Mouse (Mus musculus): ENCODE measurements around the gene Notch2.

Gene Notch2

DNA sequence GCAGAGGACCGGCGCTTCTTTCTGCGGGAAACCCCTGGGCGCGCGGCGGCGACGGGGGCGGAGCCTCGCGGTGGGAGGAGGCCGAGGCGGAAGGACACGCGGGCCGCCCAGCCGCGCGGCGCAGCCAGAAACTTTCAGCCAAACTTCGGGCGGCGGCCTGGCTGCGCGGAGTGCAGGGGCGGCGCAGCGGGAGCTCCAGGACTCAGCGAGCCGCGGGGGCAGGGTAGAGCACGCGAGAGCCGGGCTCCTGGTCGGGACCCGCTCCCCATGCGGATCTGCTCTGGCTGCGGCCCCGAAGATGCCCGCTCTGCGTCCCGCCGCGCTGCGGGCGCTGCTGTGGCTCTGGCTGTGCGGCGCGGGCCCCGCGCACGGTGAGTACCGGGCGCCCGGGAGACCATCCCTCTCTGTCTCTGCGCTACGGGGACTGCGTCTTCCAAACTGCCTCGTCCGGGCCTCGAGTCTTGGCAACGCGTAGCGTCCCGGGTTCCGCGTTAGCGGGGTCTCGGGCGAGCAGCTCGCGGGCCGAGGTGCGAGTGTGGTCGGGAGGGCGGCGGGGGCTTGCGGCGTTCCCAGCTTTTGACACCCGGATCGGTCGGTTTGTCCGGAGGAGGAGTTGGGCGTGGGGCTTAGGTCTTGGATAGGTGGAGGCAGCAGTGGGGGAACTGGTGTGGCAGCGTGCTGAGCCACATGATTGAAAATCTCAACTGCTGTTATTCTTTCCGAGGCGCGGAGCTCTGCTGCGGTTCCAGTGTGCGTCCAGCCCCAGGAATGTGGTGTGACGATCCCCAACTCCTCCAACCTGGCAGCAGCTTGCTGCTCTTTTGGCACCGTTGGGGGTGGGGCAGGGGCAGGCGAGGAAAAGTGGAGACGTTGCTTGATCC is at the start of gene Notch2:
TSS of gene Notch2 (plus strand) at position 127 of the 881 bp plus-strand sequence.
- DNase-seq = peak; percentile 98

DNA sequence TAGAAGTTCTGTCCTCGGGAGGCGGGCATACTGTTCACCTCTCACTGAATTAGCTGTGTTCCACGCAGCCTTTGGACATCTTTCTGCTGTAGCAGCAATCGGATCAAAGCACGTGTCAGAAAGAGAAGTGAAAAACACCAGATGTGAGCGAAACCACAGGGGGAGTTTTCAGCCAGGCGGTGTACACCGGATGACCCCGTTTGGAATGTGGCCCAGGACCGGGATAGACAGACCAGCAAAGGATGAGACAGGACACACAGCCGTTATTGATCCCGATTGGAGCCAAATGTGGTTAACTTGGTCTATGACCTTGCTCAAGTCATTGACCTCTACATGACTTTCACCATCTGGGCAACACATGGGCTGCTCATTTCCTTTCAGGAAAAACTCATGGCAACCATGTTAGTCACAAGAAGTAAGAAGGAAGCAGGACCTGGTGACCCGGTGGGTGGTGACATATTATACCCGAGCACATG is 48.4 kb upstream of the Notch2 start:
- no peak for DNase-seq

DNA sequence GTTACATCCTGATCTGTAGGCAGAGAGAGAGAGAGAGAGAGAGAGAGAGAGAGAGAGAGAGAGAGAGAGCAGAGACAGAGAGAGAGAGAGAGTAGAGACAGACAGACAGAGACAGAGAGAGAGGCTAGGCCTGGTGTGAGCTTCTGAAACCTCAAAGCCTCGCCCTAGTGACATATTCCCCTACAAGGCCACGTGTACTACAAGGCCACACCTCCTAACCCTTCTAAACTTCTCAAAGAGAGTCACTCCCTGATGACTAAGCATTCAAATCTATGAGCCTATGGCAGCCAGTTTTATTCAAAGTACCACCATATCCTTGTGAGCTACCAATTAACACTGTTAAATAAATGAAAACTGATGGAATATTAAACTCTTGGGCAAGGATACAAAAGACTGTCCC is 45.7 kb upstream of the Notch2 start:
- DNase-seq = no peak

DNA sequence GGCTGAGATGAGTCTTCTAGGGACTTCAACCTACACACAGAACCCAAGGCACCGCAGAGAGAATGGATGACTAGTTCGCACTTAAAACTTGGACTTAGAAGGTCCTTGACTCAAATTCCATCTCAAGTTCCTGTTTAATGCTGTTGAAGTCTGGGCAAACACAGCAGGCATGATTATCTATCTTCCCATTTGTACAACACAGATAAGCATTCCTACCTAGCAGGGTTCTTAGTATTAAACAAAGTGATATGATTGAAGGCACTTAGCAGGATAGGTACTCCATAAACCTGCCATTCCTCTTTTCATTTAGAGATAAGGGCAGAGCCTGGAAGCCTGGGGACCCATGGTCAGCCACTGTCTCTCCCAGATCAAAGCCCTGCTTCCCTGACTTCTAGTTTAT is 45.1 kb upstream of the Notch2 start:
- DNase-seq = no peak

DNA sequence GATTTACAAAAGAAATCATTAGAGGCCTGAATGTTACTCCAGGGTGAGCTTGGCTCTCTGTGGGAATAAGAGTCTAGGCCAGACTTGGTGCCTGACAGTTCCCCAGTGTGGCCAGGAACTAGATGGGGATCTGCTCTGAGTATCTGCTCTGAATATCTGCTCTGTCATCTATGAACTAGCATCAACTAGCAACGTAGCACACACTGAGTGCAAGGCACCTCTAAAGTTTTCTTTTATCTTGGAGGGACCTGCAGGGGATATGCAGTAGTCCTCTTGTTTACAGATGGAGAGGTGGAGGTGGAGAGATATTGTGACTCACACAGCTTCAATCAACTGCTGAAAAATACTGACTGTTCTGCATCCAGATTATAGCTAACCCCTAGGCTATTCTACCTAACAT is 44.3 kb upstream of the Notch2 start:
- DNase-seq = no peak

DNA sequence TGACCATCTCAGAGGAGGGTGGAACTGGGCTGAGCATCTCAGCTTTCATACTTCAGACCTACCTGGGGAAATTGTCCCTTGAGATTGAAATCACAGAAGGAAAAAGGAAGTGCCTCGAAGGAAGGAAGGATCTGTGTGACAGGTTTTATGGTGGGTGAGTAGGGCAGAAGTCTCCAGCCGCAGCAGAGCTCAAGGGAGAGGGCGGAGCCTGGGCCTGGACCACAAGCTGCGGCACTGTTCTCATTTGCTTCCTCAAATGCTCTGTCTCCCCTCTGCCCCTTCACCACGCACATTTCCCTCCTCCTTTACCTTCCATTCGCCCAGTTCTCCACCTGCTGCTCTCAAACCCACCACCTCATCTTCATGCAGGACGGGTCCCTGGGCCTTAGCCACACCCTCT is 42.2 kb upstream of the Notch2 start:
- peak; percentile 49 for DNase-seq

DNA sequence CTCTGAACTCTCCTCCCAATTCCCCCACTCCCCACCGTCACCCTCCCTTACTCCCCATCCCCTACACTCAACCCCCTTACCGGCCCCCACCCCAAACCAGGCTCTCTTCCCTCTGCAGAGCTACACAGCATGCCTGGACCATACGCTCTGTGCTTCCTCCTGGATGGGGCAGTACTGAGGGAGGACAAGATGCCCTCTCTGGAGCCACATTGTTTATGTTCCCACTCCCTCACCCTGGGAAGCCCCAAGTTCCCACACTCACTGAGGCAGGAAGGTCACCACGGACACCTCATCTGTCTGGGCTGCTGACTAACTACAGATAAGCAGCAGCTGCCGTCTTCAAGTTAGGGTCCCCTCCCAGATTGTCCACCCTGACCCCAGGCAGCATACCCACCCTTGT is 41.1 kb upstream of the Notch2 start:
- no peak for DNase-seq

DNA sequence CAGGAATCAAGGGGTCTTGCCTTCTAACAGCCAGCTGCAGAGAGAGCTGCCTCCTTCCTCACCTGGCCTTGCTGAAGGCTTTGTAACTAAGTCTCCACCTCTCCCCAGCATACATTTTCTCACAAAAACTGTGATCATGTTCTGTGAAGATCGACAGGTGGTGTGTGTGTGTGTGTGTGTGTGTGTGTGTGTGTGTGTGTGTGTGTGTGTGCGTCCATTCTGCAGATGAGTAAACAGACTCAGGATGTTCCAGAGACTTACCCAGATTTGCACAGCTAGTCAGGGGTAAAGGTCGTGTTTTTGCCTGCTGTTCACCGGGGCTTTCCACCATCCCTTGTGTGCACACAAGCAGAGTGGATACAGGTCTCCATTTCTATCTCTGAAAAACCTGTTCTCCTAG is 40.6 kb upstream of the Notch2 start:
- no peak for DNase-seq

DNA sequence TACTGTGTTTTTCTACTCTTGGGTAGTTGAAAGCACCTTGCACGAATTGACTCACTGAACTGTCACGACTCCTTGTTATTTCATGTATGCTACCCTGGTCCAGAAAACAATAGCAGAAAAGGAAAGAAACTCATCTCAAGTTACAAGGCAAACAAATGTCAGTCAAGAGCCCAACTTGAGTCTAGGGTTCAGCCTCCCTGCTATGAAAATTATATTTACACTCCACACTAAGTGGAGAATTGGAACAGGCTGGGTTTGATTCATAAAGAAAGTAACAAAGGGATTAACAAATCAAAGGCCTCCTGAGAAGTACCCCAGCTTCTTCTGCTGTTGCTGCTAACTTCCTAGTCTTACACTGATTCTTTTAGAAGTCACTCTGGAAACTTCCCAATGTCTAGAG is 40.0 kb upstream of the Notch2 start:
- DNase-seq = no peak

DNA sequence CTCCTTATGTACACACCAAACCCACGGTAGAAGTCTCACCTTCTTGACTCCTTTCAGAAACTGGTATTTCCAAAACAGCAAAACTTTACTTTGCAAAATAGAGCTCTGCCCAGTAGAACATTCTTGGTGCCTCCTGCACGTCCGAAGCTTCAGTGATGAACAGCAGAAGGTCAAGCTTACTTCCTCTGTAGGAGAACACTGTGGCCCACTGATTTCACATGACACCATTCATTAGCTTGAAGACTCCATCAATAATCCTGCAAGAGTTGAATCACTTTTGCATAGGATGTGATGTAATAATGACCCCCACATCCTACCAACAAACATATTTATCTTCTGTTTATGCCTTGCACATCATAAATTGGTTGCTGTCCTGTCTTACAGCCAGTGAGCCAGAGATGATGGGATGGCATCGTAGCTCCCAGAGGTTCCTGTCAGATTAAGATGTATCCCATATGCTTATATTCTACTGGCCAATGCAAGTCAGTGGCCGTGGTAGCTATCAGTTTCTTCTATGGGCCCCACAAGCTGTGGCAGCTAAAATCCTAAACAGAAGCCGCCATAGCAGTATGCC is 39.0 kb upstream of the Notch2 start:
- DNase-seq = no peak

DNA sequence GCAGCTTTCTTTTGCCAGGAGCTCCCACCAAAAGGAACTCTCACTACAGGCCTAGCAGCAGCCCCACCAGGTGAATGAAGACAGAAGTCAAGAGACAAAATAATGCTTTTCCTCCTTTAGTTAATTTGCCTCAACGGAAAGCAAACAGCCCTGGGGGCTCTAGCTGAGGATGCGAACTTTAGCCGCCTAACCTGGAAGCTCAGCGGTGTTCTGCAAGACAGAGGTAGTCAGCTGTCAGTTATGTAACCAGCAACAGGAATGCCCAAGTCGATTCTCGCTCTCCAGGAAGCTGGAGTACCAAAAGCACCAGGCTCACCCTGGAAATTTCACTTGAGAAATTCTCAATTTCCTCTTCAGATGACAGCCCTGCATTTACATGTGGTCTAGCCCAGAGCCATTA is 36.6 kb upstream of the Notch2 start:
- no peak for DNase-seq

DNA sequence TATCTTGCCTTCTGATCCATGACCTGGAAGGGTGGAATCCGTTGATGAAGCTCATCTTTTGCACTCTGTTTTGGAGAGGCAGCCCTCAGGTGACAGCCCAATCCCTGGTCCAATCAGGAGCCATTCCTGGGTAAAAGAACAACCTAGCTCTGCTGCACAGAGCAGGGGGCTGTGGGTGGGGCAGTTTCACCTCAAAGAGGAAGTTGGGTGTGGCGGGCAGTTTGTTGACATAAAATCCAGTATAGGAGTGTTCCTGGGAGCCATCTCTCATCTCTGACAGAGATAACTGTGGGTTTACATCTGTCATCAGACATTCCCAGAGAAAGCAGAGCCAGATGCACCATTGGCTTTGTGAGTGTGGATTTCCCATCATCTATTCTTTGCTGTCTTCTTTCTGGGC is 34.6 kb upstream of the Notch2 start:
- DNase-seq = no peak

DNA sequence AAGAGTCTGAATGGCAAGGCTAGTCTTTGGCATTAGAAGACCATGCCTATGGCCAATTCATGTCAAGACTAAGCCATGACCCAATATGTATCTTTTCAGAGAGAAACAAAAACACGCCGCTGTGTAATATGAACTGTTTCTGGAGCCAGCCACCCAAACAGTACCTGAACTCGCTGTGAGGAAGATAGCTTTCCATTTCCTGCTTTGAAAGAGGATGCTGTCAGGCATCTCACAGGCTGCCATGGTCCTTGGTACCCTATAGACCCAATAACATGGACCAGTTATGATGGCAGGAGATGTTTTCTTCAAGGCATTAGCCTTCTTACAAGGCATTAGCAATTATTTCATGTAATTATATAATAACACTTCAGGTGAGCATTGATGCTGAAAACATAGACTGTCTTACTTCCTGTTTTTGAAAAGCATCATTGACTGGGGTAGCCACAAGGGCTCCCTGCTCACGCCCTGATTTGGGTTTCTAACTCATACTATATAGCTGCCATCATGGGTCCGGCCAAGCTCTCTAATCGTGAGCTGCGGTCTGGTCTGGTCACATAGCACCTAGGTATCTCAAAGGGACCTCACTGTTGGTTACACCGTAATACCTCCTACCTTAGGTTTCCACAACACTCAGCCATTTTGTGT is 32.5 kb upstream of the Notch2 start:
- DNase-seq = no peak

DNA sequence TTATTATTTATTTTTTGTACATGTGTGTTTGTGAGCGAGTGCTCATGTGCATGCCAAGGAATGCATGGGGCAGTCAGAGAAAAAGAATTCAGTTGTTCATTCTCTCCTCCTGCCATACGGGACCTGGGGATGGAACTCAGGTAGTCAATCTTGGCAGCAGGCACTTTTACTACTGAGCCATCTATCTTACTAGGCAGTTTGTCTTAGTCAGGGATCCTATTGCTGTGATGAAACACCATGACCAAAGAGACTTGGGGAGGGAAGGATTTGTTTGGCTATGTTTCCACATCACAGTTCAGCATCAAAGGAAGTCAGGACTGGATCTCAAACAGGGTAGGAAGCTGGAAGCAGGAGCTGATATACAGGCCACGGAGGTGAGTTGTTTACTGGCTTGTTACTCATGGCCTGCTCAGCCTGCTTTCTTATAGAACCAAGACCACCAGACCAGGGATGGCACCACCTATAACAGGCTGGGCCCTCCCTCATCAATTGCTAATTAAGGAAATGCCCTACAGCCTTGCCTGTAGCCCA is 31.9 kb upstream of the Notch2 start:
- no peak for DNase-seq

DNA sequence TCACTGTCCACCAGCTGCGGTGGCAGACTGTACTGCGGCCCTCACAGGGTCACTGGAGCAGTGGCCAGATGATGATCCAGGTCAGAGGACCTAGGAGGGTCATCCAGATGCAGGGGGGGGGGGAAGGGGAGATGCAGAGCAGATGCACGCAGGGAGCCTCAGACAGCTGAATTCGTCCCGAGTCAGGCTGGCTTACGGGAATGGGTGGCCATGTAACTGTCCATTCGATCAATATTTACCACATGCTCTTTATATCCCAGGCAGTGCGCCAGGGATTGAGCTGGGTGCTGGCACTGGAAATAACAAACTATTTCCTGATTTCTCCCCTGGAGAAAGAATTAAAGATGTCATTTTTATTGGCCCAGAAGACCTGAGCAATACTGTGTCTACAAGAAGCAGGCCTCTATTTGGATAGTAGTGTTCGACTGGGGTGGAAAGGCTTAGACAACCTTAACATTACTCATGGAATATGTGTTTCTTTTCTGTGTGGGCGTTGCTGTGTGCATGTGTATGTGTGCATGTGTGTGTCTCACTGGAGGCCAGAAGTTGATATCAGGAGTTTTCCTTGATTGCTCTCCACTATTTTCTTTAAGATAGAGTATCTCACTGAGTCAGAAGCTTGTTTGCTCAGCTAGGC is 28.3 kb upstream of the Notch2 start:
- DNase-seq = no peak

DNA sequence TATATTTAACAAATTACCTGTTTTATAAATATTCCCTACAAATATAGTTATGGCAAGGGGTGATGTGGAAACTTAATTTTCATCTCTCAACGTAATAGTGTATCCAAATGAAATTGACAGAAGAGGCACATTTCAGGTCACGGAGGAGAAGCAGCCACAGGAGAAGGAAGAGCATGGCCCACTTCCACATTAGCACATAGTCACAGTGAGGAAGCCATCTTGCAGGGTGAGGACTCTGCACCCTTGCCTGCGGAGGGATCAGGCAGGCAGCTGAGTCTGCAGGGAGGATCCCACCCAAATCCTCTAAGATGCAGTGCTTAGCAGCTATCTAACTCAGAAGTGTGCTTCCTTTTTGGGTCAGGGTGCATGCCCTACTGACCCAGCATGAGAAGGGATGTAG is 27.6 kb upstream of the Notch2 start:
- no peak for DNase-seq

DNA sequence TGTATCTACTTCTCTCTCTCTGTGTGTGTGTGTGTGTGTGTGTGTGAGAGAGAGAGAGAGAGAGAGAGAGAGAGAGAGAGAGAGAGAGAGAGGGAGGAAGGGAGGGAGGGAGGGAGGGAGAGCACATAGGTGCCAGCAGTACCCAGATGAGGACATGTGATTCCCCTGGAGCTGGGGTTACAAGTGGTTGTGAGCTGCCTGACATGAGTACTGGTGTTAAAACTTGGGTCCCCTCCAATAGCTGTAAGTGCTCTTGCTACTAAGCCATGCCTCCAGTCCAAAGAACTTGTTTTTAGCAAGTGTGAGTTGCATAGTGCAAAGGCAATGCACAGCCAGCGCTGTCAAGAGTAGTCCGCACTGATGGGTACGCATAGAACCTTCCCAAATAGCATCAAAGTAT is 26.2 kb upstream of the Notch2 start:
- no peak for DNase-seq

DNA sequence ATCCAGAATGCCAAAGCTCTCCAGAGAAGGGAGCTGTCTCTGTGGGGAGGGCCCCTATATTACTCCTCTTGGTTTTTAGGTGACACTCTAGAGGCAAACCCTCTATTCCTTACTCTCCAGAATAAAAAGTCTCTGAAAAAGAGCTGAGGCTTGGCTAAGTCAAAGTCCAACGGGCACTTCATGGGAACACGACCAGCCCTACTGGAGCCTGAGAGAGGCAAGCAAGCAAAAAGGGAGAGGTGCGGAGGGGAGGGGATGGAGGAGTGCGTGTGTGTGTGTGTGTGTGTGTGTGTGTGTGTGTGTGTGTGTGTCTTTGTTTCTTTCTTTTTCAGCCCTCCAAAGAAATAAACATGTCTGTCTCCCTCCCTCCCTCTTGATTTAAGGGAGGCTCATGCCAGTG is 24.6 kb upstream of the Notch2 start:
- no peak for DNase-seq

DNA sequence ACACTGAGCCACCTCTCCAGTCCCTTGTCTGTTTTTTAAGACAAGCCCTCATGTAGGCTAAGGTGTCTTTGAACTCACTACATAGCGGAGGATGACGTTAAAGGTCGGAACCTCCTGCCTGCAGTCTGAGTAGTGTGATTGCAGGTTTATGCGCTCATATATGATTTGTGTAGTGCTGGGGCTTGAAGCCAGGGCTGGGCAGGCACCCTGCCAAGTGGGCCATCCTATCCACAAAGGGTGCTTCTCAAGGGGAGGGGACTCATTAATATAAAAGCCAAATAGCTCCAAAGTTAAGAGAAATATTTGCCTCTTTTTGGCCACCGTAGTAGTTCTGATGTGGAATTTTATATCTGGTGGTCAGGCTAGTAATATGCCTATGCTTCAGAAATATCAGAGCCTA is 22.8 kb upstream of the Notch2 start:
- no peak for DNase-seq

DNA sequence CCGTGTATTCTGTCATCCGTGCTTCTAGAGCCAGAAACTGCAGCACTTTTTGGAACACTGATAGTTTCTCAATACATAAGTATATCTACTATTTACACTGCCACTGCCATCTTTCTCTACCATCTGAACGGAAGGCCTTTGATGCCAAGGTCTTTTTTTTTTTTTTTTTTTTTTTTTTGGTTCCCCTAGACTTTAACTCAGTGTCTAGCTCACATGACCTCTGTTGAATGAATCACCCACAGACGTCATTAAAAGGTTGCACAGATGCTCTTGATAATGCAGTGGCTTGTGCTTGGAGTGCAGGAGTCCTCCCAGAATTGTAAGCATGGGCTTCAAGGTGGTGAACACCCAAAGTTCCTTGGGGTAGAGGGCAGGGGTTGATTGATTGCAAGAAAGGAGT is 21.0 kb upstream of the Notch2 start:
- no peak for DNase-seq

DNA sequence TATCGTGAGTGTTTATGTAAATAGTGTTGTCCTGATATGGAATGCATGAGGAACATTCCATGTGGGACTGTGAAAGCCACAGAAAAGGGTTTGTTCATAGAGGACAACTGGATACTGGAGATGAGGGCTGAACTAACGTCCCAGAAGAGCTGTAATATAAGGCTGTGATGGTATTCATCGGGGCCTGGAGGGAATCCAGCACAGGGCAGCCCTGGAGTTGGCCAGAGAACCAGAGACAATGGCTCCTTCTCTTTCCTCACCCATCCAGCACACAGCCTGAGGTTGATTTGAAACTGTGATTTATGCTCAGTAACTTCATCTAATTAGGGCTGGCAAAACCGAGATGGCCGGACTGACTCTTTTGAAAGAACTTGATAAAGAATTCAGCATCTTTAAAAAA is 20.1 kb upstream of the Notch2 start:
- DNase-seq = no peak

DNA sequence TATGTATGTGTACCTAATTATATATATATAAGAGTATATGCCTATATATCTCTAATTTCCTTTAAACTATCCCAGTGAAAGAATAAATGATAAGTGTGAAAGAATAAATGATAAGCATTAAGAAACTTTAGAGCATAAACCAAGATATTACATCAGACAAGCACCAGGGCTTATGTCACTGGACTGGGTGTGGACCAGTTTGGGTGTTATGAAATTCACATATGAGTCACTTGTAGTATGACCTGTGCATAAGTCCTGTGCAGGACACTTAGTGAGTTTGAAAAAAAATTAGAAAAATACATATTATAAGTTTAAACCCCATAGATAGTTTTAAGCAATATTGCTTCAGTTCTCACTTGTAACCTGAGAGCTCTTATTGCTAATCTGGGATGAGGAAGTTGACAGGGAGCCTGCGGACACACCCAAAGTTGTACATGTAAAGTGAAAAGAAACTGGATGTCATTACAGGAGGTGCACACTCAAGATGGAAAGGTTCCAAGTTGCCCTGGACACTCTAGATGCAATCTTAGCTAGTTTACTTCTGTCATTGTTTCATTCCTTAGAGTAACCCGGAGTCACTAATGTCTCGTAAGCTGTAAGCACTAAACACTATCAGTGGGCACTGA is 19.3 kb upstream of the Notch2 start:
- DNase-seq = no peak

DNA sequence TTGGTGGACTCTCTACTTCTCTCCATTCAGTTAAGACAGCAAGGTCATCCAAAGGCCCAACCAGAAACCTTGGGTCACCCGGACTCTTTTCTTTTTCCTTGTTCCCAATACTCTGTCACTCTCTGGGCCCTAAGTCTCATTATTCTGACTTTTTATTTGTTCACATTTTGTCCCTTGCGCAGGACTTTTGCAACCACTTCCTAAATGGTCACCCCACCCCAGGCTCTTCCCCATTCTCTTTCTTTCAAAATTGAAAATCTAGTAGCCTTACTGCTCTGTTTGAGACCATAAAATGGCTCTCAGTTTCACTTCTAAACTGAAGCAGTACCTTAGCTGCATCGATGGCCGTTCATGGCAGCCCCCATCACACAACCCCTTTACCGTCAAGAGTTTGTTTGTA is 18.5 kb upstream of the Notch2 start:
- no peak for DNase-seq
